Mouse (Mus musculus) embryo, embryonic 10.5 days (tissue): ENCODE measurements at regions not wholly inside any gene's neighbourhood (a gene's known extent, or its start where the extent isn't known, plus 50 kb on each side); places are given as distances from the start of the nearest gene placed in this dataset.
"Not testable (repeated sequence)": the region's sequence is repeated elsewhere in the genome, so short reads cannot be mapped to it uniquely, and the experiment has no call there.

Source experiments
- DNase-seq: peaks from one replicate; pipeline ENCODE4 v3.0.0-alpha.2; 2015; ENCODE audit warnings: low spot score

DNA sequence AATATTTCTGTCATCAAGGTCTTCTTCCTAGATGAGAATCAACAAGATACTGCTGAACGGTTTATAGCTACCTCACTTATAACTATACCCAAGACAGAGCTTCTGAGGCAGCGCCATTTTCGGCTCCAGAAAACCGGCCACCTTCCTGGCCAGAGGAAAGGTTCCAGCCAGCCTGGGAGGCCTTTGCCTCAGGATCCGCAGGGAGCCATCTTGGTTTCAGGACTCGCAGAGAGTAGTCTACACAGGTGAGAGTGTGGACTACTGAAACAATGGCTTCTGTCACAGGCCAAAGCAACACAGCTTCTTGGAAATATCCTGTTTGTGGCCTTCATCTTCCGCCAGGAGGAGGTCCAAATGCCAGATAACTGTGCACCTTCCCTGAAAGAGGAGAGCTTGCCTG lies 447.5 kb downstream of the Kcnt2 start:
- no peak for DNase-seq

DNA sequence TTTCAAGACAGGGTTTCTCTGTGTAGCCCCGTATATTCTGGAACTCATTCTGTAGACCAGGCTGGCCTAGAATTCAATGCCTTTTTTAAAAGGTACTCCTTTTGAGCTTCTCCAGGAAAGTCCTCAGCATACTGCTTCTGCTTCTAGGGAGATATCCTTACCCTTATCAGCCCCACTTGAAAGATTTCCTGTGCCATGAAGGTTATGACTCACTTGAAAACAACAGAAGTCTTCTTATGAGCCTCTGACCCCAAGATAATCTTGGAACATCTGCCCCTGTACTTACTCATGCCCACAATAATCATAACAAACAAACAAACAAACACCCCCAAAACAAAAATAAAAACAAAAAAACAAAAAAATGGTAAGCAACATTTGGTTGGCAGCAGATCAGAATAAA lies 484.2 kb downstream of the Kcnt2 start:
- no peak for DNase-seq

- no peak for DNase-seq
Measured at GRCm38 (mm10) chr1:140739001-140739728, 493.2 kb downstream of the Kcnt2 start.

- DNase-seq: no peak
Measured at GRCm38 (mm10) chr1:140740081-140740480, 494.1 kb downstream of the Kcnt2 start.

DNA sequence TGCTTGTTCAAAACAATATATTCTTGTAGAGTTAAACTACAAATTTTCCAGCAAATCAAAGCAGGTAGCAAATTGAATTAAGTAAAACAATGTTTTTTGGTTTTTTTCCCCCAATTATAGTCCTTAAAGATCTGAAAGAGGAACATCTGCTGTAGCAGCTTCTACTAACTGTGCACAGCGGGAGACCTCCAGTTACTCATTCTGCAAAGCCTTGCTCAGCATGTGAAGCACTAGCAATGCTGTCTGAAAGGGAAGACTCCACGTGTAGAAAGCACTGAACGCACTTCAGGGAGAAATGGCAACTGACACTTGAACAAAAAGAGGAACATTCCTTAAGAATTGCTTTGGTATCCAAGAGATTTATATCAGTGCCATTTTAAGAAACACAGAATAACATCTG lies 502.1 kb downstream of the Kcnt2 start:
- DNase-seq: peak; percentile 64

DNA sequence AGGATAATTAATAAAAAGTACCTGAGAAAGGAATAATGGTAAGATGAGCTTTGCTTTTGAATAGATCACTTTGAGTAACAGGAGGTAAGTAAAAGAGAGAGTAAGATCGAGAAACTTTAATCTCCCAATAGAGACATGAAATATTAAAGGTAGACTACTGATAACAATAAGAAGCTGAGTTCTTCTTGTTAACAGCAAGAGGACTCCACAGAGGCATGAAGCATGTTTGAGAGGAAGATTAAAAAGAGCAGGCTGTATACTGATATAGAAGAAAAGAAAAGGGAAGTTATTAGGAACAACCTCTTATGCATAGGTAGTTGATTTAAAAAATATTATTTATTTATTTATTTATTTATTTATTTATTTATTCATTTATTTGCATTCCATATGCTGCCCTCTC lies 519.9 kb downstream of the Kcnt2 start:
- no peak for DNase-seq

- DNase-seq: not testable (repeated sequence)
Measured at GRCm38 (mm10) chr1:140773769-140774168, 527.8 kb downstream of the Kcnt2 start.

GRCm38 (mm10) chr1:140810170-140810569 lies 564.2 kb downstream of the Kcnt2 start:
- DNase-seq: no peak

GRCm38 (mm10) chr1:140838766-140839165 lies 592.8 kb downstream of the Kcnt2 start:
- no peak for DNase-seq

DNA sequence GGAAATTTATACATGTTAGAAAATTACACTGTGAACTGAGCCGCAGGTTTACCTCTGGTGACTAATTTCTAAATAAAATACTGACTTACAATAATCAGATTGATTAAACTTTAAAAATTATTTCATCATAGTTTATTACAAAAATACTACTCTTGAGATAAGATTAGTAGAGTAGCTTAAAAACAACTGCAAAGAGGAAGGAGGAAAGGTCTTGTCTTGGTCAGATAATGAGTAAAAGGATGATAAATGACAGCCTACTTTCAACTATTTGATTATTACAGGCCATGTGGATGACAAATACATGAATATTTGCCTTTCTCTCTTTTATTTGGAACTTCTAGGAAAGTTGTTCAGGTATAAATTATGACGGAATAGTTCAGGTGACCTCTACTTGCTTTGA lies 594.6 kb downstream of the Kcnt2 start:
- no peak for DNase-seq

GRCm38 (mm10) chr1:140848053-140848452 lies 602.1 kb downstream of the Kcnt2 start:
- not testable (repeated sequence) for DNase-seq

GRCm38 (mm10) chr1:140851568-140851967 lies 605.6 kb downstream of the Kcnt2 start:
- peak; percentile 5 for DNase-seq
